Mouse (Mus musculus) liver, embryonic 16.5 days (tissue): ENCODE results near the gene Pak7. TPM values are rescaled to one million over a fixed set of nuclear protein-coding genes. Genes with fewer than 3 reads are reported as not detected.
"Not testable (repeated sequence)": the region's sequence is repeated elsewhere in the genome, so short reads cannot be mapped to it uniquely, and the experiment has no call there.

ENCODE experiments used
- ATAC-seq: fragments of 200-750 bp; cut with Nextera tagmentation; 2 replicates; pipeline ENCODE4 v1.8.0; 2017; ENCODE audit warnings: low read depth, mild to moderate bottlenecking, moderate number of reproducible peaks, moderate library complexity
- H3K27ac ChIP-seq: fragments of 300-500 bp; sonication (generic); 2 replicates; pipeline ENCODE4 v1.5.1; 2014; ENCODE audit warnings: mild to moderate bottlenecking, low read length
- H3K27me3 ChIP-seq: fragments of 300-500 bp; sonication (generic); 2 replicates; pipeline ENCODE4 v1.6.1; 2014; ENCODE audit warnings: low read depth, low read length, mixed read lengths; ENCODE audit not compliant: control insufficient read depth, insufficient read depth
- H3K36me3 ChIP-seq: fragments of 300-500 bp; sonication (generic); 2 replicates; pipeline ENCODE4 v1.6.1; 2014; ENCODE audit warnings: mild to moderate bottlenecking; ENCODE audit not compliant: control insufficient read depth, insufficient read depth
- H3K4me1 ChIP-seq: fragments of 300-500 bp; sonication (generic); 2 replicates; pipeline ENCODE4 v1.6.1; 2014; ENCODE audit warnings: low read depth, low read length, mixed read lengths; ENCODE audit not compliant: control insufficient read depth
- H3K4me2 ChIP-seq: fragments of 300-500 bp; sonication (generic); 2 replicates; pipeline ENCODE4 v1.6.1; 2014; ENCODE audit warnings: low read depth, low read length, mixed read lengths
- H3K4me3 ChIP-seq: fragments of 300-500 bp; sonication (generic); 2 replicates; pipeline ENCODE4 v1.5.1; 2014; ENCODE audit warnings: low read depth, mild to moderate bottlenecking, low read length
- H3K9ac ChIP-seq: fragments of 300-500 bp; sonication (generic); 2 replicates; pipeline ENCODE4 v1.6.1; 2014; ENCODE audit warnings: low read depth, low read length
- H3K9me3 ChIP-seq: fragments of 300-500 bp; sonication (generic); replicated peaks from 2 replicates; pipeline ENCODE4 v1.6.1; 2016; ENCODE audit warnings: low read length; ENCODE audit not compliant: control insufficient read depth
- WGBS: fragments of 180-500 bp; shearing (Covaris S2); extraction: QIAGEN DNeasy Blood & Tissue Kit; methylation state at CpG from one replicate; pipeline ENCODE4 v1.1.7; 2014; ENCODE audit not compliant: insufficient replicate concordance; 5-methylcytosine and 5-hydroxymethylcytosine counted together
- polyA plus RNA-seq: library from polyadenylated mRNA; unstranded; fragments of >200 nt; fragmentation: Nextera tagmentation; extraction: Ambion mirVana; gene quantifications from 2 replicates; pipeline ENCODE4 v1.2.1, GENCODE M21; 2015

Gene Pak7
- polyA plus RNA-seq, 1 experiment from 2014 or later: 0.04 TPM

GRCm38 (mm10) chr2:136349671-136350275, 38.0 kb downstream of the Pak7 start:
- 56% methylated on average over 8 of the region's 8 CpGs for WGBS
- no peaks in the 10 kb centered on the region for H3K36me3 ChIP-seq

DNA sequence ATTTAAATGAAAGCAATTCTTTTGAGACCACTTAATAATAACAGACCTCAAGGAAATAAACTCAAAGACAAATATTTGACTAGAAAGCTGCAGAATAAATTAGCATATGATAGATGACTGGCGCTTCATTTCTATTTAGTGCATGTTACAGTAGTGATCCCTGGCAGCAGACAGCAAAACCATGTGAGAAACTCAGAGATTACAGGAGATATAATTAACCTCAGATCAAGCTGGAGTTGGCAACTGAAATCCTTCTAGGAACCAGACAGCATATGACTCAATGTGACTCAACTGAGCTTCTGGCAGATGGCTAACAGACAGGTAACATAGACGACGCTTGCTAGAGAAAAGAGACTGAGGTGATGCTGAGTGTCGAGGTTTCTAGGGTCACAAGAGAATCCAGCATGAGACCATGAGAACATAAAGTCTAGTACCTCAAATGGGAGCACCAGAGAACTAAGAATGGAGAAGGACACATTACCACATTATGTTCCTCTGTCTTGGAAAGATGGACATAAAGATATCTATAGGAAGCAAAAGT, 43.5 kb downstream of the Pak7 start:
- H3K9ac ChIP-seq, H3K4me1 ChIP-seq, ATAC-seq, H3K27ac ChIP-seq, H3K4me3 ChIP-seq, H3K36me3 ChIP-seq, H3K27me3 ChIP-seq, H3K4me2 ChIP-seq, H3K9me3 ChIP-seq: not testable (repeated sequence)
- 66% methylated on average over 4 of the region's 4 CpGs for WGBS

More at GRCm38 (mm10) chr2:136349671-136350275, 38.0 kb downstream of the Pak7 start:
- no peak for ATAC-seq
- Histone ChIP-seq H3K4me1 (no peaks in the 10 kb centered on the region), H3K9me3 (no peaks in the 10 kb centered on the region), H3K4me2 (no peak overlapping the region), H3K4me3 (no peak overlapping the region), H3K27me3 (no peaks in the 10 kb centered on the region), H3K27ac (no peak overlapping the region), H3K9ac (no peak overlapping the region)

DNA sequence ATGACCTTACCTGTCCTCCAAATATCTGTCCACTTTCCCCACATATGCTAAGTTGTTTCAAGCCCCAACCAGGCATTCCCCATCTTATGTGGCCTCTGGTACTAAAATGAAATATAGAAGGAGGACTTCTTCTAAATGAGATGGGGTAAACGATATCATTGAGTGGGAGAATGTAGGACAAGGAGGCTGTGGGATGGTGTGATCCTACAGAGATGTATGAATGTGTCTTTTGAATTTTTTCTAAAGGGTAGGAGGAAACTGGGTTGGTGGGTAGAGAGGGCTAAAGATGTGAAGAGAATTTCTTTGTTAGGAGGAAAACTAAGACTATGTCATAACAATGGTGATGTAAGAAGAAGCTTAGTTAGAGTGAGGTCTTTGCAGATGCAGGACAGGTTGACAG, 57.8 kb downstream of the Pak7 start:
- no peak overlapping the region for H3K4me2 ChIP-seq
- no peaks in the 10 kb centered on the region for H3K4me1 ChIP-seq
- H3K9ac ChIP-seq: no peak overlapping the region
- no peaks in the 10 kb centered on the region for H3K27me3 ChIP-seq
- H3K9me3 ChIP-seq: no peaks in the 10 kb centered on the region
- H3K36me3 ChIP-seq: no peaks in the 10 kb centered on the region
- H3K4me3 ChIP-seq: no peak overlapping the region
- no peak overlapping the region for H3K27ac ChIP-seq
- WGBS: 35% methylated on average over 1 of the region's 1 CpGs
- ATAC-seq: no peak

DNA sequence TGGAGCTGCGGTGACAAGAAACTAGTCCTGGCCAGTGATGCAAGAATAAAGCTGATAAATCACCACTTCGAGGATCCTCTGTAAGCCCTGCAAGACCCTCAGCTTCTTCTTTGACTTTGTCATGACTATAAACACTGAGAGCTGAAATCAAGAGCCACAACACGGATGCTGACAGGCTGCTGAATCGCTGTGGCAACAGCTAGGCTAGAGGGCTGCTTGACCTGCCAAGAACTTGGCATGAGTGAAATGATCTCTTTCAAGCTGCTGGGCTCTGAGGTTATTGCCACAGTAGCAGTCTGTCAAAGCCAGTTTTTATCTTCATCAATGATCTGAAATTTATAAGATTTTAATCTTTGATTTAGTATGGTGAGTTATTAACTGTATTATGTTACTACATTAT, 62.1 kb downstream of the Pak7 start:
- Histone ChIP-seq H3K9ac (no peak overlapping the region), H3K9me3 (no peaks in the 10 kb centered on the region), H3K27me3 (no peaks in the 10 kb centered on the region), H3K36me3 (no peaks in the 10 kb centered on the region), H3K4me1 (no peaks in the 10 kb centered on the region), H3K27ac (no peak overlapping the region), H3K4me3 (no peak overlapping the region), H3K4me2 (no peak overlapping the region)
- 55% methylated on average over 4 of the region's 4 CpGs for WGBS
- no peak for ATAC-seq

- H3K27ac ChIP-seq: no peak overlapping the region
- H3K9ac ChIP-seq: no peak overlapping the region
- H3K4me1 ChIP-seq: no peaks in the 10 kb centered on the region
- WGBS: 66% methylated on average over 3 of the region's 3 CpGs
- no peak for ATAC-seq
- H3K9me3 ChIP-seq: no peaks in the 10 kb centered on the region
- no peaks in the 10 kb centered on the region for H3K36me3 ChIP-seq
- H3K4me2 ChIP-seq: no peak overlapping the region
- no peaks in the 10 kb centered on the region for H3K27me3 ChIP-seq
- H3K4me3 ChIP-seq: no peak overlapping the region
Measured at GRCm38 (mm10) chr2:136309313-136309712, 78.5 kb downstream of the Pak7 start.

GRCm38 (mm10) chr2:136308743-136309142, 79.0 kb downstream of the Pak7 start:
- Histone ChIP-seq H3K4me1 (no peaks in the 10 kb centered on the region), H3K36me3 (no peaks in the 10 kb centered on the region), H3K4me2 (no peak overlapping the region), H3K9me3 (no peaks in the 10 kb centered on the region), H3K27ac (no peak overlapping the region), H3K27me3 (no peaks in the 10 kb centered on the region), H3K9ac (no peak overlapping the region), H3K4me3 (no peak overlapping the region)
- no peak for ATAC-seq
- 67% methylated on average over 4 of the region's 4 CpGs for WGBS

DNA sequence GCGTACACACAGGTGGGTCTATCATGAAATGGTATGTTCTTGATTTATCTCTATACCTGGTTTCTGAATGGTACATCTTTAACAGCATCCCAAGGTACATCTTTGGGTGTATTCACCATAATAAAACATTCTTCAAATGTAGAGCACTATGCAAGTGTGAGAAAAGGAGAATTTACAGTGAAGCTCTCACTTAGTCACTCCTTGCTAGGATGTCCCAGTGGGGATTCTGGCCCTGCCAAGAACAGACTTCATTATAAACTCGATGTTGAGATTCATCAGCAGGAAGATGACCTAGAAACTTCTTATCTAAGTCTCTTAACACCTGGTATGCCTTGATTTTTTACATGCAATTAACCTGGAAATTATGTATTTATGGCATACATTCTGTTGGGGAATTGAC, 85.6 kb downstream of the Pak7 start:
- no peak for ATAC-seq
- no peaks in the 10 kb centered on the region for H3K9me3 ChIP-seq
- no peaks in the 10 kb centered on the region for H3K27me3 ChIP-seq
- H3K4me3 ChIP-seq: no peak overlapping the region
- H3K4me1 ChIP-seq: no peaks in the 10 kb centered on the region
- H3K27ac ChIP-seq: no peak overlapping the region
- H3K4me2 ChIP-seq: no peak overlapping the region
- H3K9ac ChIP-seq: no peak overlapping the region
- WGBS: 52% methylated on average over 2 of the region's 2 CpGs
- H3K36me3 ChIP-seq: no peaks in the 10 kb centered on the region

- no peak overlapping the region for H3K4me3 ChIP-seq
- H3K27ac ChIP-seq: no peak overlapping the region
- no peaks in the 10 kb centered on the region for H3K27me3 ChIP-seq
- no peak overlapping the region for H3K9ac ChIP-seq
- H3K4me1 ChIP-seq: no peaks in the 10 kb centered on the region
- no peak overlapping the region for H3K4me2 ChIP-seq
- no peak for ATAC-seq
- H3K36me3 ChIP-seq: no peaks in the 10 kb centered on the region
- H3K9me3 ChIP-seq: no peaks in the 10 kb centered on the region
Measured at GRCm38 (mm10) chr2:136301406-136301805, 86.4 kb downstream of the Pak7 start.

- no peaks in the 10 kb centered on the region for H3K36me3 ChIP-seq
- no peak overlapping the region for H3K27ac ChIP-seq
- H3K4me1 ChIP-seq: no peaks in the 10 kb centered on the region
- H3K27me3 ChIP-seq: no peaks in the 10 kb centered on the region
- H3K9ac ChIP-seq: no peak overlapping the region
- 47% methylated on average over 1 of the region's 1 CpGs for WGBS
- no peak overlapping the region for H3K4me2 ChIP-seq
- ATAC-seq: no peak
- no peaks in the 10 kb centered on the region for H3K9me3 ChIP-seq
- no peak overlapping the region for H3K4me3 ChIP-seq
Measured at GRCm38 (mm10) chr2:136297371-136297770, 90.4 kb downstream of the Pak7 start.
